Mouse (Mus musculus): ENCODE measurements around the gene Nxf1. TPM values are rescaled to one million over a fixed set of nuclear protein-coding genes. Genes with fewer than 3 reads are reported as not detected.

The Nxf1 gene
- total and polyA plus RNA-seq, 3 experiments = 66.5 to 136 (median 101) TPM

DNA sequence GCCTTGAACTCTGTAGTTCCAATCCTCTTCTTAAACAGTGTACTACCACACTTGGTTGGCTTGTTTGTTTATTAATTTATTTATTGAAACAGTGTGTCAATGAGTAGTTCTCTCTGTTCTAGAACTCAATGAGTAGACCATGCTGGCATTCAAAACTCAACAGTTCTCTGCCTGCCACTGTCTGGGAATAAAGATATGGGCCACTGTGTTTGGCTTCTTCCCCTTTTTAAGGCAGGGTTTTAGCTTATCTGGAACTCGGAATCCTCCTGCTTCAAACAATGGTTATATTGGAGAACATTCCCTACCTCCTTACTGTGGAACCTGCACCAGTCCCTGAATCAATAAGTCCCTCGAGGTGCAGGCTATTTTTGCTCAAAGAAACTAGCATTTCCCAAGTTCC, 2.0 kb downstream of the Nxf1 start:
- TF ChIP-seq IRF4 (IDR thresholded peaks at IDR 0.05; ENCODE audit: low read depth, low read length) = no peak
- TF ChIP-seq POLR2A (IDR thresholded peaks at IDR 0.05; ENCODE audit: low read depth, low read length) = no peak
- TF ChIP-seq UBTF (IDR thresholded peaks at IDR 0.05; ENCODE audit: low read depth, low read length) = no peak
- no peak for TF ChIP-seq MXI1 (IDR thresholded peaks at IDR 0.05; ENCODE audit: low read depth, low read length)
- TF ChIP-seq CTCF (conservative IDR thresholded peaks at IDR 0.05 in 1 of 2, IDR thresholded peaks at IDR 0.05 in 1 of 2; ENCODE audit: low read depth in 2 of 2, low read length in 2 of 2) = no peak
- TF ChIP-seq NELFE (IDR thresholded peaks at IDR 0.05; ENCODE audit: low read depth, low read length) = no peak
- TF ChIP-seq PAX5 (IDR thresholded peaks at IDR 0.05; ENCODE audit: low read length) = no peak
- TF ChIP-seq EP300 (IDR thresholded peaks at IDR 0.05; ENCODE audit: low read length) = no peak
- TF ChIP-seq TBP (conservative IDR thresholded peaks at IDR 0.05; ENCODE audit: low read depth, low read length) = no peak
- TF ChIP-seq JUND (conservative IDR thresholded peaks at IDR 0.05; ENCODE audit: low read depth, low read length) = no peak
- TF ChIP-seq SIN3A (IDR thresholded peaks at IDR 0.05; ENCODE audit: low read length) = no peak
- no peak for TF ChIP-seq ZKSCAN1 (IDR thresholded peaks at IDR 0.05; ENCODE audit: borderline replicate concordance, low read depth, low read length)
- TF ChIP-seq CHD2 (IDR thresholded peaks at IDR 0.05; ENCODE audit: low read length) = no peak
- in situ Hi-C loops (cut with MboI; ENCODE audit: low pct_ligation_motif_present, low pct_unique_long_range_greater_than_20kb, low sequenced_read_pairs) (no loop called here), dilution Hi-C loops (cut with MboI; ENCODE audit: extremely low pct_ligation_motif_present, extremely low pct_unique_long_range_greater_than_20kb, low sequenced_read_pairs) (no loop called here)
- no peak for DNase-seq (ENCODE audit: extremely low read depth)
- H3K27ac ChIP-seq (ENCODE audit: insufficient read depth, low read depth) = no peak overlapping the region
- H3K4me3 ChIP-seq (replicated peaks in 1 of 3; ENCODE audit: low read depth in 2 of 3, low read length in 2 of 3, poor library complexity in 1 of 3) = no peak overlapping the region
- peak overlapping the region; percentile 91 for H3K4me2 ChIP-seq (ENCODE audit: insufficient read depth, low read depth, poor library complexity, severe bottlenecking)
- H3K36me3 ChIP-seq (replicated peaks in 1 of 2; ENCODE audit: control insufficient read depth in 1 of 2, insufficient read depth in 1 of 2, low read length in 1 of 2) = peaks cover 33 to 45% of the 10 kb centered on the region in 2 experiments
- H3K79me2 ChIP-seq (replicated peaks; ENCODE audit: control insufficient read depth, extremely low read depth, insufficient read depth, poor library complexity, severe bottlenecking) = peaks cover 70% of the 10 kb centered on the region
- H3K9me3 ChIP-seq (replicated peaks; ENCODE audit: low read length) = no peaks in the 10 kb centered on the region
- no peaks in the 10 kb centered on the region for H3K27me3 ChIP-seq (replicated peaks)
- H3K9ac ChIP-seq (ENCODE audit: insufficient read depth, low read depth) = peak overlapping the region; percentile 88; the same call in 1 of the 2 replicates
- H3K4me1 ChIP-seq (ENCODE audit: control insufficient read depth in 1 of 2, insufficient read depth in 2 of 2) = peaks cover 4 to 50% of the 10 kb centered on the region in 2 experiments; a peak in 3 of 4 replicates

DNA sequence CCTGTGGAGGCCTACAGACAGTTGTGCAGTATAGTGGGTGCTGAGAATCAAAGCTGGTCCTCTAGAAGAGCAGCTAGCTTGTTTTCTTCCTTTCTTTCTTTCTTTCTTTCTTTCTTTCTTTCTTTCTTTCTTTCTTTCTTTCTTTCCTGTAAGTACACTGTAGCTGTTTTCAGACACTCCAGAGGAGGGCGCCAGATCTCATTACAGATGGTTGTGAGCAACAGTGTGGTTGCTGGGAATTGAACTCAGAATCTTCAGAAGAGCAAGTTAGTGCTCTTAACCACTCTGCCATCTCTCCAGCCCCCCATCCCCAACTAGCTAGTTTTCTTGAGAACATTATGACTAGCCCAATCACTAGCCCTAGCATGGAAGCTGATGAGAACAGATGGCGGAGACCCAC, 3.9 kb downstream of the Nxf1 start:
- peaks cover 4 to 41% of the 10 kb centered on the region in 2 experiments; a peak in 3 of 4 replicates for H3K4me1 ChIP-seq (ENCODE audit: control insufficient read depth in 1 of 2, insufficient read depth in 2 of 2)
- in situ Hi-C loops (cut with MboI; ENCODE audit: low pct_ligation_motif_present, low pct_unique_long_range_greater_than_20kb, low sequenced_read_pairs) = no loop called here
- no peak overlapping the region for H3K4me3 ChIP-seq (replicated peaks in 1 of 3; ENCODE audit: low read depth in 2 of 3, low read length in 2 of 3, poor library complexity in 1 of 3)
- H3K27me3 ChIP-seq (replicated peaks) = no peaks in the 10 kb centered on the region
- H3K27ac ChIP-seq (ENCODE audit: insufficient read depth, low read depth) = no peak overlapping the region
- peaks cover 68% of the 10 kb centered on the region for H3K79me2 ChIP-seq (replicated peaks; ENCODE audit: control insufficient read depth, extremely low read depth, insufficient read depth, poor library complexity, severe bottlenecking)
- peaks cover 10% of the 10 kb centered on the region for H3K9me3 ChIP-seq (replicated peaks; ENCODE audit: low read length)
- peaks cover 38 to 46% of the 10 kb centered on the region in 2 experiments for H3K36me3 ChIP-seq (replicated peaks in 1 of 2; ENCODE audit: control insufficient read depth in 1 of 2, insufficient read depth in 1 of 2, low read length in 1 of 2)
- no peak overlapping the region for H3K4me2 ChIP-seq (ENCODE audit: insufficient read depth, low read depth, poor library complexity, severe bottlenecking)
- TF ChIP-seq CTCF (conservative IDR thresholded peaks at IDR 0.05 in 1 of 2, IDR thresholded peaks at IDR 0.05 in 1 of 2; ENCODE audit: low read depth in 2 of 2, low read length in 2 of 2) = peak in 1 of 2 experiments; percentile 30; a peak in 1 of 4 replicates
- TF ChIP-seq JUND (conservative IDR thresholded peaks at IDR 0.05; ENCODE audit: low read depth, low read length) = no peak
- no peak for TF ChIP-seq NRF1 (IDR thresholded peaks at IDR 0.05; ENCODE audit: low read depth, low read length)
- no peak for TF ChIP-seq ZKSCAN1 (IDR thresholded peaks at IDR 0.05; ENCODE audit: borderline replicate concordance, low read depth, low read length)
- TF ChIP-seq USF1 (IDR thresholded peaks at IDR 0.05; ENCODE audit: low read depth, low read length) = no peak
- TF ChIP-seq RAD21 (IDR thresholded peaks at IDR 0.05; ENCODE audit: low read depth, low read length) = no peak; the same call in 1 of the 2 replicates
- dilution Hi-C loops (cut with MboI; ENCODE audit: extremely low pct_ligation_motif_present, extremely low pct_unique_long_range_greater_than_20kb, low sequenced_read_pairs) = no loop called here
- H3K9ac ChIP-seq (ENCODE audit: insufficient read depth, low read depth) = no peak overlapping the region
- DNase-seq (ENCODE audit: extremely low read depth) = no peak

Measured in CH12.LX (cell line).